Mouse (Mus musculus): ENCODE measurements at regions not wholly inside any gene's neighbourhood (a gene's known extent, or its start where the extent isn't known, plus 50 kb on each side); places are given as distances from the start of the nearest gene placed in this dataset.
"Not testable (repeated sequence)": the region's sequence is repeated elsewhere in the genome, so short reads cannot be mapped to it uniquely, and the experiment has no call there.

GRCm38 (mm10) chr13:102023624-102024023 lies 255.6 kb upstream of the Pik3r1 start:
- no peak for DNase-seq (ENCODE audit: low spot score in 2 of 2)

- no peak for DNase-seq (ENCODE audit: low spot score in 2 of 2)
These were observed 257.1 kb upstream of the Pik3r1 start for GRCm38 (mm10) chr13:102025138-102025537.

GRCm38 (mm10) chr13:102025547-102025946 lies 257.5 kb upstream of the Pik3r1 start:
- DNase-seq (ENCODE audit: low spot score in 2 of 2): not testable (repeated sequence)

- DNase-seq (ENCODE audit: low spot score in 2 of 2): peak in 1 of 2 experiments; percentile 29
These were observed 263.4 kb upstream of the Pik3r1 start for GRCm38 (mm10) chr13:102031416-102031815.

- DNase-seq (ENCODE audit: low spot score in 2 of 2): no peak
These were observed 266.5 kb upstream of the Pik3r1 start for GRCm38 (mm10) chr13:102034484-102034883.

- peak; percentile 46 to 67 for DNase-seq (ENCODE audit: low spot score in 2 of 2)
These were observed 268.0 kb upstream of the Pik3r1 start for GRCm38 (mm10) chr13:102036001-102036400.

- DNase-seq (ENCODE audit: low spot score in 2 of 2): no peak
These were observed 269.0 kb upstream of the Pik3r1 start for GRCm38 (mm10) chr13:102036819-102037624.

GRCm38 (mm10) chr13:102060213-102060612 lies 292.2 kb upstream of the Pik3r1 start:
- no peak for DNase-seq (ENCODE audit: low spot score in 2 of 2)

- peak in 1 of 2 experiments; percentile 19 for DNase-seq (ENCODE audit: low spot score in 2 of 2)
These were observed 296.7 kb upstream of the Pik3r1 start for GRCm38 (mm10) chr13:102064590-102065273.

GRCm38 (mm10) chr13:102065274-102065640 lies 297.2 kb upstream of the Pik3r1 start:
- DNase-seq (ENCODE audit: low spot score in 2 of 2): no peak

GRCm38 (mm10) chr13:102065796-102066195 lies 297.8 kb upstream of the Pik3r1 start:
- DNase-seq (ENCODE audit: low spot score in 2 of 2): peak in 1 of 2 experiments; percentile 14

- no peak for DNase-seq (ENCODE audit: low spot score in 2 of 2)
These were observed 302.7 kb upstream of the Pik3r1 start for GRCm38 (mm10) chr13:102070740-102071139.

- no peak for DNase-seq (ENCODE audit: low spot score in 2 of 2)
These were observed 304.3 kb upstream of the Pik3r1 start for GRCm38 (mm10) chr13:102072366-102072765.

GRCm38 (mm10) chr13:102087766-102088165 lies 319.7 kb upstream of the Pik3r1 start:
- no peak for DNase-seq (ENCODE audit: low spot score in 2 of 2)

GRCm38 (mm10) chr13:102089551-102089950 lies 321.5 kb upstream of the Pik3r1 start:
- DNase-seq (ENCODE audit: low spot score in 2 of 2): peak in 1 of 2 experiments; percentile 2

- DNase-seq (ENCODE audit: low spot score in 2 of 2): no peak
These were observed 326.2 kb upstream of the Pik3r1 start for GRCm38 (mm10) chr13:102094193-102094592.

GRCm38 (mm10) chr13:102103161-102103560 lies 335.1 kb upstream of the Pik3r1 start:
- no peak for DNase-seq (ENCODE audit: low spot score in 2 of 2)

- no peak for DNase-seq (ENCODE audit: low spot score in 2 of 2)
These were observed 338.2 kb upstream of the Pik3r1 start for GRCm38 (mm10) chr13:102106188-102106587.

- no peak for DNase-seq (ENCODE audit: low spot score in 2 of 2)
These were observed 340.2 kb upstream of the Pik3r1 start for GRCm38 (mm10) chr13:102108204-102108603.

GRCm38 (mm10) chr13:102108916-102109315 lies 340.9 kb upstream of the Pik3r1 start:
- DNase-seq (ENCODE audit: low spot score in 2 of 2): no peak

- DNase-seq (ENCODE audit: low spot score in 2 of 2): peak; percentile 47 to 56
These were observed 345.9 kb upstream of the Pik3r1 start for GRCm38 (mm10) chr13:102113941-102114340.

- DNase-seq (ENCODE audit: low spot score in 2 of 2): no peak
These were observed 354.3 kb upstream of the Pik3r1 start for GRCm38 (mm10) chr13:102122341-102122740.

GRCm38 (mm10) chr13:102127933-102128430 lies 360.0 kb upstream of the Pik3r1 start:
- no peak for DNase-seq (ENCODE audit: low spot score in 2 of 2)
